Mouse (Mus musculus) brain, embryonic 14.5 days (tissue): ENCODE results near the gene Dnah2. TPM values are rescaled to one million over a fixed set of nuclear protein-coding genes. Genes with fewer than 3 reads are reported as not detected.
A peak's percentile ranks its signal among the peaks of the same experiment; 100 is the strongest.

Experiments used
- DNase-seq: peaks from one replicate; pipeline ENCODE4 v3.0.0-alpha.2; 2011; ENCODE audit warnings: low read depth
- CTCF ChIP-seq: fragments of 200-500 bp; IDR thresholded peaks from 2 replicates; pipeline ENCODE4 v1.5.1; 2012; ENCODE audit warnings: inconsistent platforms, mild to moderate bottlenecking, moderate library complexity, borderline replicate concordance; ENCODE audit not compliant: insufficient read depth, insufficient read length; ENCODE audit errors: extremely low read depth
- POLR2A ChIP-seq: fragments of 200-500 bp; IDR thresholded peaks from 2 replicates; pipeline ENCODE4 v1.6.1; 2012; ENCODE audit warnings: mild to moderate bottlenecking, inconsistent platforms, borderline replicate concordance; ENCODE audit not compliant: poor library complexity, insufficient read depth, insufficient read length, severe bottlenecking; ENCODE audit errors: extremely low read depth
- polyA plus RNA-seq: library from polyadenylated mRNA; depleted of rRNA; stranded (reverse); fragments of >200 nt; gene quantifications from 2 replicates; pipeline ENCODE4 v1.2.3, GENCODE M21; 2012

The Dnah2 gene
- polyA plus RNA-seq, 1 experiment, result 5.2 TPM

GRCm38 (mm10) chr11:69443328-69443727, 105.6 kb downstream of the Dnah2 start:
- DNase-seq, result no peak
- TF ChIP-seq POLR2A (no peak), CTCF (no peak)

- DNase-seq, result no peak
- no peak for TF ChIP-seq POLR2A
- no peak for TF ChIP-seq CTCF
Measured at GRCm38 (mm10) chr11:69437291-69437690, 111.6 kb downstream of the Dnah2 start.

- TF ChIP-seq CTCF, result no peak
- no peak for TF ChIP-seq POLR2A
- DNase-seq, result no peak
Measured at GRCm38 (mm10) chr11:69433189-69433588, 115.7 kb downstream of the Dnah2 start.

- DNase-seq, result no peak
- no peak for TF ChIP-seq POLR2A
Measured at GRCm38 (mm10) chr11:69432640-69432982, 116.3 kb downstream of the Dnah2 start.

- DNase-seq, result peak; percentile 94
- TF ChIP-seq POLR2A, result no peak
- TF ChIP-seq CTCF, result peak; percentile 81
Measured at GRCm38 (mm10) chr11:69431829-69432639, 116.9 kb downstream of the Dnah2 start.

GRCm38 (mm10) chr11:69430631-69431030, 118.3 kb downstream of the Dnah2 start:
- TF ChIP-seq CTCF (no peak), POLR2A (no peak)
- no peak for DNase-seq

- no peak for DNase-seq
- TF ChIP-seq POLR2A, result no peak
- TF ChIP-seq CTCF, result no peak
Measured at GRCm38 (mm10) chr11:69429313-69429712, 119.6 kb downstream of the Dnah2 start.

GRCm38 (mm10) chr11:69428751-69429150, 120.2 kb downstream of the Dnah2 start:
- TF ChIP-seq CTCF (no peak), POLR2A (no peak)
- no peak for DNase-seq

GRCm38 (mm10) chr11:69426246-69426645, 122.7 kb downstream of the Dnah2 start:
- TF ChIP-seq CTCF, result no peak
- TF ChIP-seq POLR2A, result no peak
- DNase-seq, result no peak

- TF ChIP-seq POLR2A (no peak), CTCF (no peak)
- DNase-seq, result no peak
Measured at GRCm38 (mm10) chr11:69423885-69424284, 125.0 kb downstream of the Dnah2 start.

GRCm38 (mm10) chr11:69422842-69423241, 126.1 kb downstream of the Dnah2 start:
- DNase-seq, result no peak
- TF ChIP-seq CTCF, result no peak
- TF ChIP-seq POLR2A, result no peak
